Mouse (Mus musculus) bone marrow macrophage, adult 2 months (primary cell): ENCODE measurements around the gene Ccdc96. TPM values are rescaled to one million over a fixed set of nuclear protein-coding genes. Genes with fewer than 3 reads are reported as not detected.

ENCODE experiments used
- H3K27ac ChIP-seq: 2 replicates; pipeline ENCODE4 v1.5.1; 2012; ENCODE audit warnings: low read depth, low read length; ENCODE audit not compliant: insufficient read depth
- H3K4me1 ChIP-seq: 2 replicates; pipeline ENCODE4 v1.6.1; 2012; ENCODE audit warnings: low read length; ENCODE audit not compliant: control insufficient read depth, insufficient read depth
- H3K4me3 ChIP-seq: 2 replicates; pipeline ENCODE4 v1.5.1; 2012; ENCODE audit warnings: mild to moderate bottlenecking, low read length, moderate library complexity; ENCODE audit not compliant: insufficient read depth
- CTCF ChIP-seq: IDR thresholded peaks from 2 replicates; pipeline ENCODE4 v1.5.1; 2012; ENCODE audit warnings: low read depth, mild to moderate bottlenecking, low read length, moderate library complexity
- POLR2A ChIP-seq: IDR thresholded peaks from 2 replicates; pipeline ENCODE4 v1.6.1; 2012; ENCODE audit warnings: mild to moderate bottlenecking, low read depth, low read length, borderline replicate concordance
- polyA plus RNA-seq: library from polyadenylated mRNA; stranded (reverse); fragments of >200 nt; gene quantifications from 2 replicates; pipeline ENCODE4 v1.2.4, GENCODE M21; 2012; ENCODE audit not compliant: missing spikeins, insufficient read depth, insufficient read length

Gene Ccdc96
- polyA plus RNA-seq = not detected in 2 replicates

GRCm38 (mm10) chr5:36484171-36484990 is at the start of gene Ccdc96, which contains the start of gene Tada2b:
Gene Ccdc96, plus strand, starts transcription at chr5:36484588.
Gene Tada2b, minus strand, starts transcription at chr5:36484285.
- peak within 1 kb of the TSS; percentile 25; the same call in 1 of the 2 replicates for H3K27ac ChIP-seq

GRCm38 (mm10) chr5:36436858-36437257 is 47.5 kb upstream of the Ccdc96 start:
- H3K4me3 ChIP-seq = no peak overlapping the region
- TF ChIP-seq POLR2A (no peak), CTCF (no peak)
- no peaks in the 10 kb centered on the region for H3K4me1 ChIP-seq
- H3K27ac ChIP-seq = no peak overlapping the region

More at GRCm38 (mm10) chr5:36484171-36484990, at the start of gene Ccdc96, which contains the start of gene Tada2b:
- H3K4me1 ChIP-seq = peaks cover 30% of the 10 kb centered on the region
- TF ChIP-seq POLR2A = no peak
- TF ChIP-seq CTCF = no peak
- H3K4me3 ChIP-seq = peak within 1 kb of the TSS; percentile 96

DNA sequence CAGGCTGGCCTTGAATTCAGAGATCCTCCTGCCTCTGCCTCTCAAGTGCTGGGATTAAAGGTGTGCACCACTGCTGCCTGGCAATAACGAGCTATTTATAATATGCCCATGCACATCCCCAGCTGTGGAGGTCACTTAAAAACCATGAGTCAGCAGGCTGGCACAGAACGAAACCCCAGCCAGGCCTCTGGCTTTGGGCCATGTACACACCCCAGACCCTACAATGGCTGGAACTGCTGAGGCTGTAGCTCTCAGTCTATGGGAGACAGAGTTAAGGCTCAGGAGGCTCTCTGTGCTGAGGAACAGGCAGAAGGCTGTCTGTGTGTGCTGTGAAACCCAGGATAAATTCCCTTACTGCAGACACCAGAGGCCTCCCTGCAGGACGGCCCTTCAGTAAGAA is 43.6 kb upstream of the Ccdc96 start:
- Histone ChIP-seq H3K4me3 (no peak overlapping the region), H3K4me1 (no peaks in the 10 kb centered on the region), H3K27ac (no peak overlapping the region)
- TF ChIP-seq POLR2A (no peak), CTCF (no peak)

DNA sequence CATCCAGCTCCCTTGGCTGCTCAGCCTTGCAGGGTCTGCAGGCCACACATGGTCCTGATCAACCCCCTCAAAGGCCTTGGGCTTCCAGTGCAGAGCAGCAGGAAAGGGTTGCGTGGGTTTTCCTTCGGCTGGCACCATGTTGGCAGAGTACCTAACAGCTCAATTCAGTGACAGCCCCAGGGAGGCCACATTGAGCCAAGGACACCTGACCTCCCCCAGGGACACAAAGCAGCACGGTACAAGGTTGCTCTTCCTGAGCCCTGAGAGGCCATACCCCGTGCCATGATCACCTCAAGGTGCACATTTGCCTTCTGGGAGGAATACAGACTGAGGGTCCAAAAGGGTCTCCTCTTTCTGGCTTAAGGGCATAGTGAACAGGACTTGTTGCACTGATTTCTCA is 39.8 kb upstream of the Ccdc96 start:
- no peak for TF ChIP-seq POLR2A
- no peak for TF ChIP-seq CTCF
- H3K27ac ChIP-seq = no peak overlapping the region
- no peak overlapping the region for H3K4me3 ChIP-seq
- no peaks in the 10 kb centered on the region for H3K4me1 ChIP-seq

DNA sequence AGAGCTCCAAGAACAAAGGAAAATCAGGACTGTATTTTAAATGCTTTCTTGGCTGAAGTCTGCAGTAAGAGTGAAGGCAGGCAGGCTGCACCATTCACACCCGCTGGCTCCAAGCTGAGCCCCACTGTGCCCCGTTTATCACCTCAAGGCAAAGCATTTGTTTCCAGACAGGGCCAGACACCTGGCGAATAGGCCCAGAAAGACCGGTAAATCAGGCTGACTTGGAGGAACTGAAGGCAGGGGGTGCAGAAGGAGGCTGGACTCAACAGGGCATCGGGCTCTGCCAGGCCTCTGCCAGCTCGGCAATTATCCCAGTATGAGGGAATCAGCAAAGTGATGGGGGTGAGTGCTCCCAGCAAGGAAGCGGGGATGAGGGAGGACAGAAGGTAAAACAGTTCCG is 39.4 kb upstream of the Ccdc96 start:
- no peak for TF ChIP-seq POLR2A
- no peak for TF ChIP-seq CTCF
- H3K4me3 ChIP-seq = no peak overlapping the region
- H3K27ac ChIP-seq = no peak overlapping the region
- H3K4me1 ChIP-seq = no peaks in the 10 kb centered on the region

DNA sequence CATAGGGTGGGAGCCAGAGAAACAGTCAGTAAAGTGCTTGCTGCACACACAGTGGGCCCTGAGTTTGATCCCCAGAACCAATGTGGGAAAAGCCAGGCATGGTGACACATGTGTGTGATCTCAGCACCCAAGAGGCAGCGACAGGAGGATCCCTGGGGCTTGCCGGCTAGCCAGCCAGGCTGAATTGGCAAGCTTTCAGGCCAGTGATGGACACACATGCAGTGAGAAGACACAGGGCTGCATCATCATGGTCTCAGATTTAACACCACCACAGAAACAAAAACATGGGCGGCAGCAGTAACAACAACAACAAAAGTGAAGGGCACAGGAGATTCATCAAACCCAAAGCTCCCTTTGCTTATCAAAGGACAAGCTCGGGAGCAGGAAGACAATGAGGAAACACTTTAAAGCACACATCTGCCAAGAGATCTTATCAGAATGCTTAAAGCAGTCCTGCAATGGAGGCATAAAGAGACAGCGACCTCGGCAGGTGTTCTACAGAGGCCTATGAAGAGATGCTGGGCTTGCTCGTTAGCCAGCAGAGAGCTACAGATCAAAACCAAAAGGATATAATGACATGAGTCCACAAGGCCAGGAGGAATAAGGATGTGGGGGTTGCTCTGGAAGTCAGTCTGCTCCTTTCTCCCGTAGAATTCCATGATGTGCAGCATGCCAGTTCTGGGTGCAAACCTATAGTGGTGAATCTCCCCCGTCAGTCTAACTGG is 38.1 kb upstream of the Ccdc96 start:
- no peak overlapping the region for H3K4me3 ChIP-seq
- no peak for TF ChIP-seq POLR2A
- TF ChIP-seq CTCF = no peak
- no peak overlapping the region for H3K27ac ChIP-seq
- peaks cover 2% of the 10 kb centered on the region; the same call in 1 of the 2 replicates for H3K4me1 ChIP-seq

DNA sequence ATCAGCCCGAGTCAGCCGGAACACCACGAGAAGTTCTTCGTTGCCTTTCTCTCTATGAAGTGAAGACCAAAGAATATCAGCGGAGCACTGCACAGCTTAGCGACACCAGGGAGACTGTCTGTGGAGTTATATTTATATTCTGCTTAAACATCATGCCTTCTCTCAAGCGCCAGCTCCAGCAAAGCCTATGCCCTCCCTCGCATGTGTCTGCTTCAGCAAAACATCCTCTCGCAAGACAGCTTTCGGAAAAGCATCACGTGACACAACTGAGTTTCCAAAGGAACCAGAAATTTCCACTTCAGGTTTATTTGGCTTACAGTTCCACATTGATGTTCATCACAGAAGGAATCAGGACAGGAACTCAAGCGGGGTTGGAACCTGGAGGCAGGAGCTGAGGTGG is 36.5 kb upstream of the Ccdc96 start:
- no peak for TF ChIP-seq CTCF
- no peak for TF ChIP-seq POLR2A
- Histone ChIP-seq H3K4me1 (peaks cover 3% of the 10 kb centered on the region; the same call in 1 of the 2 replicates), H3K4me3 (no peak overlapping the region), H3K27ac (no peak overlapping the region)

- TF ChIP-seq POLR2A (no peak), CTCF (no peak)
- peaks cover 3% of the 10 kb centered on the region; the same call in 1 of the 2 replicates for H3K4me1 ChIP-seq
- no peak overlapping the region for H3K27ac ChIP-seq
- H3K4me3 ChIP-seq = no peak overlapping the region
These were observed 34.6 kb upstream of the Ccdc96 start for GRCm38 (mm10) chr5:36449710-36450358.

GRCm38 (mm10) chr5:36451119-36451518 is 33.3 kb upstream of the Ccdc96 start:
- no peak for TF ChIP-seq POLR2A
- no peak for TF ChIP-seq CTCF
- H3K4me1 ChIP-seq = peaks cover 3% of the 10 kb centered on the region; the same call in 1 of the 2 replicates
- H3K4me3 ChIP-seq = no peak overlapping the region
- no peak overlapping the region for H3K27ac ChIP-seq
